Mouse (Mus musculus) liver, embryonic 14.5 days (tissue): ENCODE measurements around the gene Pkd1l3.

ENCODE experiments used
- CTCF ChIP-seq: IDR thresholded peaks from 2 replicates; pipeline ENCODE4 v1.5.1; 2016; ENCODE audit warnings: antibody characterized with exemption, low read depth, control low read depth
- EP300 ChIP-seq: IDR thresholded peaks from 2 replicates; pipeline ENCODE4 v1.6.1; 2016; ENCODE audit warnings: antibody characterized with exemption, low read depth

GRCm38 (mm10) chr8:109565498-109566333, 48.6 kb upstream of the Pkd1l3 start, which contains the start of the genes Dhx38 and Txnl4b:
- TF ChIP-seq EP300 (peak; percentile 50), CTCF (no peak)
